Mouse (Mus musculus) thymus, adult 18-20 months (tissue): ENCODE data around the gene Dnah2.

Experiments used
- DNase-seq, 2 experiments: peaks; one replicate each; pipeline ENCODE4 v3.0.0; 2022; ENCODE audit warnings: mixed read lengths in 2 of 2

Dnah2 gene

DNA sequence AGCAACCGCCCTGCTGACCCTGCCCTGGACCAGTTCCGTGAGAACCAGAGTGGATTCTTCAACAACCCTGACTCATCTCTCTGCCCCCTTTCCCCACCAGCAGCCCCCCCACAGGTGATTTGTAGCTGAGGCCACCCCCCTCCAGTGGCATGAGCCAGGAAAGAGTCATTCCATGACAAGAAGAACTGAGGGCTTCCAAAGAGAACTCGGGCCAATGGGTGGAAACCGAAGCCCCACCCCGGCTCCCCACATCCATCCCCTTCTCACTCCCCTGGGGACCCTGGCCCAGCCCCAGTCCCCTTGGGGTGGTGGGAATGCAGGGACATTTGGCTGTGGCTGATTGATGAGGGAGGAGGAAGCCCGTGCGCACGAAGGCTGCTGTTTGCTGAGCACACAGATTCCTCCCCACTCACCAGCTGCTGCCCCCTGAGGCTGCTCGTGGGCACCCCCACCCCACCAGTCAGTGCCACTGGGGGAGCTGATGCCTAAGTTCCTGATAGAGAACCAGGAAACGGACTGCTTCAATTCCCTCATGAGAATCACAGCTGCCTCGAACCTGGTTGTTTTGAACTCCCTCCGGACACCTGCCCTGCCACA is at the start of gene Dnah2:
TSS of gene Dnah2 (minus strand) at position 51 of the 597 bp plus-strand sequence.
- no peak for DNase-seq

DNA sequence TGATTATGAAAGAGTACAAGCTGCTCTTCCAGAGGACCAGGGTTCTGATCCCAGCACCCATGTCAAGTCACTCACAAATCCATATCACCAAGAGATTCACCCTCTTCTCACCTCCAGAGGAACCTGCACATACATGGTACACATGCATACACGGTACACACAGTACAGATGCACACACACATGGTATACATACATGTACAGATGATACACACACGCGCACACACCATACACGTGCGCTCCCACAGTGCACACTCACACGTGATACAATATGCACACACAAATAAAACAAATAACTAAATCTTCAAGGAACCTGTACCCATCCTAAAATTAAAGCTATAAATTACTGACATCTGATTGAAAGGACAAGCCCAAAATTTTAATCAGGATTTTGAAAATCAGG is 45.9 kb upstream of the Dnah2 start:
- DNase-seq, result no peak

DNA sequence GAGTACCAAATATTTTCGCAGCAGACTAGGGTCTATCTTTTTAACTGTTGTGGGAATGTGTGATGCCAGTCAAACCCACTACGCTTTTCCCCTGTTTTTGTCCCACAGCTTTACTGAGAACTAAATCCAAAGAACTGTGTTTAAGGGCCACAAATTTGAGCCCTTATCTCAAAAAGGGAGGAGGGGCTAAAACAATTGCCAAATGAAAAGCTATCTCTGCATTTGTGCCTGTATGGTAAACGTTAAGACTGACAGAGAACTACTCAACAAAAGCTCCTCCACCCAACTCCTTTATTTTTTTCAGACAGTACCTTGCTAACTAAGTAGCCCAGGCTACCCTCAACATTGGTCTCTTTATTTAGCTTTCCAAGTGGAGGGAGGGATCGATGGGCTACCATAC is 43.9 kb upstream of the Dnah2 start:
- DNase-seq, result no peak

DNA sequence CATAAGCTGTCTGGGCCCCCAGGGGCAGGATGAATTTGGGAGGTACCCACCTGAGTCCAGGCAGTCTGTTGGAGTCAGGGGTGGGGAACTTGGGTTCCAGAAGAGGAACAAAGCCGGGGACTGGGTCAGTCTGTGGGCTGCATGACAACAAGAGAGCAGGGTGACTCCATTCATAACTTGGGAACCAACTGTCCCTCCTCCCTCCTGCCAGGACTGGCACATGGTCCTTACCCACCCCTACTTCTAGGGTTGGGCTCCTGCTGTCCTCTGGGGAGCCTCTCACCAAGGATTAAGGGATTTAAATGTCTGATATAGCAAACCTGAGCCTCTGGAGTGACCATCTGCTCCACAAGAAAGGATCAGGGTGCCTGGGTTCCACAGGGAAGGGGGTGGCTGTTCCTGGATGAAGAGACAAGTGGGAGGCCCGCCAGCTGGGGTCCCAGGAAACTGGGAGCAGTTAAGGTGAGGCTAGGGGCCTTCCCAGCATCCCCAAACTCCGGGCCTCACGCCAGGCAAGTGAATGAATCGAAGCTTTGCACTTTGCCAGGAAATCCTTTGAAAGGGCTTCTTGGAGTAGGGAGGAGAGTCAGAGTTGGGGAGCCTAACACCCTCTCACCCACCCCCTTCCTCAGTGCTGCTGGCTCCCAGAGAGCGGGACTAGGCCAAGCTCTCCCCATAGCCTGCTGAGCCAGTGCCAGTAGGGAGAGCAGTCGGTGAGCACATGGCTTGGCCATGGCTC is 43.2 kb upstream of the Dnah2 start:
- DNase-seq, result no peak

DNA sequence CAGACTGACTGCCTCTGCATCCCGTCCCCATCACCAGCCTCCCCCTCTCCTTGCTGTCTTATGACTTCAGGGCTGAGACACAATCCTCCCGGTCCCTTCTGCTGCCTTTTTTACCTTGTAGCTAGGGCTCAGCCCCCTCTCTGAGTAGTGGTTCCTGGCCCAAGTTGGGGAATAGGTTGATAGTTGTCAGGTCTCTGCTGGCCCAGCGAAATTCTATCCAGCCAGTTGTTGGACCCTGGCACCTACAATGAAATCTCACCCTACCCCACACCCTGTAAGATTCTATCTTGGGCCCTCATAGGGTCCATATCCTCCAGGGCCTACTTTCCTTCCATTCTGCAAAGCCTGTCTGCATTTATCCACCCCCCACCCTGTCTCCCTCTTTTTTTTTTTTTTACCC is 42.5 kb upstream of the Dnah2 start:
- DNase-seq, result no peak

DNA sequence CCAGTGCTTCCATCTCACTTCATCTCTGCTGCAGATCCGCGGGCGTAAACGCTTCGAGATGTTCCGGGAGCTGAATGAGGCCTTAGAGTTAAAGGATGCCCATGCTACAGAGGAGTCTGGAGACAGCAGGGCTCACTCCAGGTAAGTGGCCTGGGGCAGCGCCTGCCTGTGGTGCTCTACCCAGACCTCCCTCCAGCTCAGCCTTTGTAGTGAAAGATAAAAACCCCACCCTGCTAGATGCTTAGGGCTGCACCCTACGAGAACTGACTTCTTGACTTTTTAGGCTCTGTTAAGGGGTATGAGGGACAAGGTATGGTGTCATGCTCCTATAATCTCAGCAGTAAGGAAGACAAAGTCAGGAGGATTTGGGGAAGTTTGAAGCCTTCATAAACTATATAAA is 41.7 kb upstream of the Dnah2 start:
- DNase-seq, result no peak

DNA sequence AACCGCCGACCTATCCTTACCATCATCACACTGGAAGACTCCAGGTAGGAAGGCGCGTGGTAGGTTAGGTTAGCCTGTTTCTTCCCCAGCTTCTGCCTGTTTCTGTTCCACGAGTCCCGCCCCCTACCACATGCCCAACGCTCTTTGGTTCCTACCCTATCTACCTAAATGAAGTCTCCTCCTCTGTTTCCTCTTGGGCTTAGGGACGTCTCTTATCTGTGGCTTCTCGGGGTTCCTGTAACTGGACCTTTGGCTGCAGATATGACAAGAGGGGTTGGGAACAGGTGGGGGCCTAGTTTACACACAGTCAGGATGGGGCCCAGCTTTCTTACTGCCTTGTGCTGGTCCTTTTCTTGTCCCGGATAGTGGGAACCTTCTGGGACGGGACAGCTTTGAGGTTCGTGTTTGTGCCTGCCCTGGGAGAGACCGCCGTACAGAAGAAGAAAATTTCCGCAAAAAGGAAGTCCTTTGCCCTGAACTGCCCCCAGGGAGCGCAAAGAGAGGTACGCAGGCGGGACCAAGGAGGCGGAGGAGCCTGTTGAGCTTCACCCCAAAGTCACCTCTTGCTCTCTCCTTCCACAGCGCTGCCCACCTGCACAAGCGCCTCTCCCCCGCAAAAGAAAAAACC is 40.4 kb upstream of the Dnah2 start:
- no peak for DNase-seq

DNA sequence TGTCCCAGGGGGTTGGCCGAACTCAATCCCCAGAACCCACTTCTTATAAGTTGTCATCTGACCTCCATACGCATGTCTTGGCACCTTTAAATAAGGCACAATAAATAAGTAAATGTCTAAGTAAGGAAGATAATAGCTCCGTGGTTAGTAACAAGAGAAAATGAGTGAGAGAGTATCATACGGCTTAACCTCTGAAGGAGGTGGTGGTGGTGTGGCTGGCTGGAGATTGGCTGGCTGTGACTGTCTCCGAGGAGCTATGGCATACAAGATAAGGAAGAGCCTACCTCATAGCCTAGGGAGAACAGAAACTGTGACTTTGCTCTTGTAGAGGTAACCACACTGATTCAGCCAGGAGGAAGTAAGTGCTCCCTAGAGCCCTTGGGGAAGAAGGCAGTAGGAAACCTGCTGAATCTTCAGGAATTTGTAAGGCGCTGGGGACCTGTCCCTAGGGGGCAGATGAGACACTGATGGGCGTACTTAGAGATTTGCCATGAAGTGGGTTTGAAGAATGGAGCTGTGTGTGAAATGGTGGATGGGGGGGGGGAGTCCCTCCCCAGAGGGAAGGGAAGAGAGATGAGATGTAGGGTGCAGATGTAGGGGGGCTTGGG is 36.9 kb upstream of the Dnah2 start:
- no peak for DNase-seq

DNA sequence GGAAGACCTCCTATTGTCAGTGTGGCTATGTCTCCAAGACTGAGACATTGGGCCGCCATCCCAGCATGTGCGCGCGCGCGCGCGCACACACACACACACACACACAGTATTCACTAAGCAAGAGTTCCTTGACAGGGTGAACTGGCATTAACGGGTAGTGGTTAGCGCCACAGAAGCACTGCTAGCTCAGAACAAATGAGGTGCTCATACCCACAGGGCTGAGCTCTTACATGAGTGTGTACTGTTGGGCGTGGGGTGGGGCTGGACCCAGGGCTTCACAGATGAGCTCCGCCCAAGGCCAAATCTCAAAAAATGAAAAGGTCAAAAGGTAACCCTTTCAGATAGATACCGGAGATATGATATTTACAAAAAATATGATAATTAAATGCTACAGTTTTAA is 36.0 kb upstream of the Dnah2 start:
- no peak for DNase-seq

DNA sequence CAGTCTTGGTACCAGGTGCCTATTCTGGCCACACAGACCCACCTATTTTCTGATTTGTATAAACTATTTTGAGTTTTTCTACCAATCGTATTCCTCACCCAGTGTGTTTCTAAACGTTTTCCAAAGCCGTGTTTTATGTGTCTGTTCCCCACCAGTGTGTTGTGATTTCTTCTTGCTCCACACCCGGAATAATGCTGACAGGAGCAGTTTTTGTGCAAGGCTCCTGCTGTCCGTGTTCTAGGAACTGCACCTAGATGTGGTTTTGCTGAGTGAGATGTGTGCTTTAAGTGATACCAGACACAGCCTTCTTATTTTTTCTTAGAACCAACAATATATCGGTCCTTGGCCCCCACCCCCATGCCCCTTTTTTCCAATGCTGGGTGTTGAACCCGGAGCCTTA is 35.1 kb upstream of the Dnah2 start:
- no peak for DNase-seq

DNA sequence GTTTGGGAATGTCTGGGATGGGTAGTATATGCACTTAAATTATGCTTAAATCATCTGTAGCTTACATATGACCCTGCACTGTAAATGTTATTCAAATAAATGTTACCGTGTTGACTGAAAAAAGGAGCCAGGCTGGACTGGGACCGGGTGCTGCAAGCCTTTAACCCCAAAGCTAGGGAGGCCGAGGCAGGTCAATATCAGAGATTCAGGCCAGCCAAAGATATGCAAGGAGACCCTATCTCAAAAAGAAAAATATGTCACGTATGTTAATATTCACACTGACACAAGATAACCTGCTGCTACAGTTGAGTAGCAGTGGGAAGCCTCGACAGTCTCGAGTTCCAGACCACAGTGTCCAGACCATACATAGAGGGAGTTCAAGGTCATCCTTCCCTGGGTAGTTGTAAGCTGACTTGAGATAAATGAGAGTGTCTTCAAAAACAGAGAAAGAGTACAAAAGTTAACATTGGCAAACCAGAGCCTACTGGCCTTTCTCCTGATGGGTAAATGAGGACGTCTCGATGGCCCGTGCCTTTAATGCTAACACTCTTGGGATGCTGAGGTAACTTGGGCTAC is 33.4 kb upstream of the Dnah2 start:
- no peak for DNase-seq

DNA sequence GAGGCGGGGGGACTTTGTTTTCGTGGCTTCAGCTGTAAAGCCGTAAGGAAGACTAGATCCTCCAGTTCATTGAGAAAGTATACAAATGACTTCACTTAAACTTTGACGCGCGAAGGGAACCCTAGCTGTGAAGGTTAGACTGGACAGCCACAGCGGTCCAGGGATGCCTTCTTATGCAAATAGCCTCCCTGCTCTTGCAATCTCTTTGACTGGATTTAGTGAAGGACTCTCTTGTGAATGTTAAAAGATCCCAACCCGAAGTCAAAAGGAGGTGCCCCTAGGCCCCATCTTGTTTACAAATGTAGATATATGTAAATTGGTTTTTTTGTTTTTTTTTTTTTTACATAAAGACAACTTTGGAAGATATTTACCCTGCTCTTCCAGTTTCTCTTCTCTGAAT is 32.9 kb upstream of the Dnah2 start:
- no peak for DNase-seq

DNA sequence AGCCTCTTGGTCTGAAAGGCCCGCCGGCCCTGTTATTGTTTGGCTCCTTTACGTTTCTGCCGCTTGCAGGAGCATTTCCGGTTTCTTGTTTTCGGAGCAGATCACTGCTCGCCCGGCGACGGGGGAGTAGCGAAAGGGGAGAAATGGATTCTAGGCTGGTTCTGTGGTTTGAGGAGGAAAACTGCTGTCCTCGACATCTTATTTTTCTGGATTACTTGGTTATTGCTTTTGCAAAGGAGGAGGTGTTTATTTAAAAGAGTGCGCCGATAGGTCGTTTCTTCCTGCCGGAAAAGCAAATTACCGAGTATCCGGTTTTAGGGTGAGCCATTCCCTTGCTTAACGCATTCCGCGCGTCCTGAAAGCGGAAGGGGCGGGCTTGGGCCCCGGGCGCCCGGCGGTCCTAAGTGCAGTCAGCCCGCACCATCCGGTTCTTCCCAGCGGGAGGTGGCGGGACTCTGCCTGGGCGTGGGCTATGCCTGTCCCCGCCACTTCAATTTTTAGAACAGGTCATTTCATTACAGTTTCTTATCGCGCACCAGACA is 32.3 kb upstream of the Dnah2 start:
- DNase-seq, result peak; percentile 81 to 86

DNA sequence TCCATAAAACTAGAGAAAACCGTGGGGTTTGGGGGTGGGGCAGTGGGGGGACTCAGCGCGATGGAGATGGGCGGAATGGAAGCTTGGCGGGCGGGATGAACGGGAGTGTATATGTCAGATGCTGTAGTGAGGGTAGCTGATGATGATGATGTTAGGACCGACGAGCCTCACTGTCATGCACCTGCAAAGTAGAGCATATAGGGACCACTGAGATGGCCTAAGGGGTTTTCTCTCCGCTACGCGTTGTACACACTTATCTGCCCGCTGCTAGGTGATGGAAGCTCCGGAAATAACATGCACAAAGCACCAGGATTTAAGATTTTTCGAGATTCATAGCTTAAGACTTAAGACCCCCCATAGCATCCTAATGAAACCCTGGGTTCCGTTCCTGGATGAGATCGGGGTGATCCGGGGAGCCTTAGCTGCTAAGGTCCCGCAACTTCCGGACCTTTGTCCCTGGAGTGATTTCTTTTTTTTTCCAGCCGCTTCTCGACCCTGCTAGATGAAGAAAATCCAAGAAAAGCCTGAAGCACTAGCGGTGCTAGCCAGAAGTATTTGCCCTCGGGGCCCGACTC is 31.7 kb upstream of the Dnah2 start:
- DNase-seq, result no peak

DNA sequence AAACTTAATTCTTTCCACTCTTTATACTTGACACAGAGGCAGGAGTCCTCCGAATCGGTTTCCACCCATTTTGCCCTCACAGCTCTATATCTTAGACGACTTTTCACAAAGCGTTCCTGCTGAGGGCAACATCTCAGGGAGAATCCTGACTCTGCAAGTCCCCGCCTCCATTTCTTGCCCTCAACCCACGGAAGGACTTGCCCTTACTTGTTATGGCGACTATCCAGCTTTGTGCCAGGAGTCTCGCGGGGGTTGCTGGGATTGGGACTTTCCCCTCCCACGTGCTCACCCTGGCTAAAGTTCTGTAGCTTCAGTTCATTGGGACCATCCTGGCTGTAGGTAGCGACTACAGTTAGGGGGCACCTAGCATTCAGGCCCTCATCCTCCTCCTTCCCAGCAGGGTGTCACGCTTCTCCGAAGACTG is 31.2 kb upstream of the Dnah2 start, which contains the start of the genes Wrap53 and Trp53:
TSS of gene Wrap53 (minus strand) at position 165 of the 424 bp plus-strand sequence.
TSS of gene Trp53 (plus strand) at position 269 of the 424 bp plus-strand sequence.
- DNase-seq, result peak; percentile 86 to 92

DNA sequence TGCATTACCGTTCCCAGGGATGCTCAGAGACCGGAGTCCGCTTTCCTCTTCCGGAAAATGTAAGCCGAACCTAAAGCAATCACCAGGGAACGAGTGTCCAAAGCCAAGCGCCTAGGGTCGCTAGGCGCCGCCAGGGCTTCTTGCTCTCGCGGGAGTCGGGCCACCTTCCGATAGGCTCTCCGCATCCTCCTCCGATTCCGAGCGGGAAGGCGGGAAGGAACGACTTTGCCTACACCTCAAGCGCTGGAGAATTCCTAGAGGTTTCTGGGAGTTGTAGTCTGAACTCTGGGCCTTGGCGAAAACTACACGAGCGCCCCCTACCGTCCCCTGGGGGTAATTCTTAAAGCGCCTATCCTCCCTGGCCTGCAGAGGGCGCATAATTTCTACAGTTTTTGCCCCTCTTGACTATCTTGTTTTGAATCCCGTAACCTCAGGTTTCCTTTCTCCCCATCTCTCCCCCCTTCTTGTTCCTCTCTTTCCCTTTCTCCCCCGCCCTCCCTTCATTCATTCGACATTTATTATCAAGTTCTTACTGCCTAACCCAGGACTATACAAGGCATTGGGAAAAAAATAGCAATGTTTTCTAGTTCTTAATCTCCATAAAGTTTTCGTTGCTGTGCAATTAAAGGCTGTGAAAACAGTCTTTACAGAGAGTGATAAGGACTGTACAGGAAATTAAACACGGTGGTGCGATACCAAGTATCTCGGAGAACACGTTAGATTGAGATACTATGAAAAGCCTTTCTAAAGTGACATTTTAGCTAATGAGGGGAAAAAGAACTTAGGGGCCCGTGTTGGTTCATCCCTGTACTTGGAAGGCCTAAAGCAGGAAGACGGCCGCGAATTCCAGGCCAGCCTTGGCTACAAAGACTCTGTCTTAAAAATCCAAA is 30.5 kb upstream of the Dnah2 start:
- peak; percentile 86 to 92 for DNase-seq

DNA sequence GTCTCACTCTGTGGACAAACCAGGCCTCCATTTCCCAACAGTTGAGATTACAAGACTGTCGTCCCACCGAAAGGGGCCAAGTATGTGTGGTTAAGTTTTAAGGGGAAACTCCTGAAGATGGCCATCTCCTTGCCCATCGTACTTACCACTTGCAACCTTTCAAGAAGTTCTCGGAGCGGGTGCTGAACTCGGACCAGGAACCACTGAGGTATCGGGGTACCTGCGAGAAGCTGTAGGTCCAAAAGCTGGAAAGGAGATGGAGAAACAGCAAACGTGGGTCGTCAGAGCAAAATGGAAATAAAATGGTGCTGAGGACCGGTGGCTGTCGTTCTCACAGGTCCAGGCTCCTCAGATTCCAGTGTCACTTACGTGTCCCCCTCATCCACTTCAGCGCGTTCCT is 29.4 kb upstream of the Dnah2 start:
- no peak for DNase-seq

DNA sequence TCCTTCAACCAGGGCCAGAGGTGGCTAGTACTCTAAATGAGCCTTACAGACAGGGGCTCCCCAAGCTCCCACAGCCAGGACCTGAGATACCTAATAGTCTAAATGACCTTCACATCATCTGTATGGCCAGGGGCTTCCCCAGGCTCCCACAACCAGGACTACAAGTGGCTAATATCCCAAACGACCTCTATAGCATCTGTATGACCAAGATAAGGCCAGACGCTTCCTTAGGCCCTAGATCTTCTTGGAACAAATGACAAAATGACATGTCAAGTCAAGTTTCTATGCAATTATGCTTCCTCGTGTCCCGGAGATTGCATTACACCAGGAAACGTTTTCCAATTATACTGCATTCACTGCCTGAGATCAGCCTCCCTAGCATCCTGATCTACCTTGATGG is 27.4 kb upstream of the Dnah2 start:
- no peak for DNase-seq

DNA sequence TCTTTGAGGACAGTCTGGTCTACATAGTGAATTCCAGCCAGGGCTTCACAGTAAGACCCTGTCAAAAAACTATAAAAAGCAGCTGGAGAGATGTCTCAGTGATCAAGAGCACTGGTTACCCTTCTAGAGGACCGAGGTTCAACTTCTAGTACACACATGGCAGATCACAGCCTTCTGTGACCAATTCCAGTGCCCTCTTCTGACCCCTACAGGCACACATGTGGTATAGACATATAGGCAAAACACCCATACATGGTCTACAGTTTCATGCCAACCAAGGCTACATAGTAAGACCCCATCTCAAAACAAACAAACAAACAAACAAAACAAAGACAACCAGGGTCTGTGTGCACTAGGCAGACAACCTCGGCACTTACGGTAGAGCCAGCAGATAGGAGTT is 26.3 kb upstream of the Dnah2 start:
- no peak for DNase-seq

DNA sequence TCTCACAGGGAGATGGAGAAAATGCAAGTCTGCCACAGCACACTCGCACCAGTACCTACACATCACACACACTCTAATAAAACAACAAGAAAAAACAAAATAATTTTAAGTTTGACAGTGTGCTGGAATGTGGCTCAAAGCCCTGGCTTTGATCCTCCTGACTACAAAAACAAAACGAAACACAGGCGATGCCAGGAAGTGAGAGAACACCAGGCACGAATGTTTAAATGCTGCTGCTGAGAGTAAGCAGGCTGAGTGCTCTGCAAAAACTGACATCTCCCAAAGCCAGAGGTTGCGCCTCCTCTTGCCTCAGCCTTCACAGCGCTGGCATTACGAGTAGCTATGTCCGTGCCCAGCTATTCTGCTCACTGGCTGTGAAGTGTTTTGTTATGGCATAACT is 16.2 kb upstream of the Dnah2 start:
- no peak for DNase-seq

DNA sequence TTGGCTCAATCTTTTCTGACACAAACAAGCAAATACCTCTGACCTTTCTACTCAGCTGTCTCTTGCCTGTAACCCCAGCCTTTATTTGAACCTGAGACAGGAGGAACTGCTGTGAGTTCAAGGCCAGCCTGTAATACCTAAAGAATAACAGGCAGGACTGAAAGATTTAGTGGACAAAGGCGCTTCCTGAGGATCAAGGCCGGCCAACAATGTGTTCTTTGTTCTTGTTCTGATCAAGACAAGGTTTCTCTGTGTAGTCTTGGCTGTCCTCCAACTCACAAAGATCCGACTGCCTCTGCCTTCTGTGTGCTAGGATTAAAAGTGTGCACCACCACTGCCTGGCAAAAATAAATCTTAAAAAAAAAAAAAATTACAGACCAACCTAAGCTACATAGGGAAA is 15.5 kb upstream of the Dnah2 start:
- DNase-seq, result no peak

DNA sequence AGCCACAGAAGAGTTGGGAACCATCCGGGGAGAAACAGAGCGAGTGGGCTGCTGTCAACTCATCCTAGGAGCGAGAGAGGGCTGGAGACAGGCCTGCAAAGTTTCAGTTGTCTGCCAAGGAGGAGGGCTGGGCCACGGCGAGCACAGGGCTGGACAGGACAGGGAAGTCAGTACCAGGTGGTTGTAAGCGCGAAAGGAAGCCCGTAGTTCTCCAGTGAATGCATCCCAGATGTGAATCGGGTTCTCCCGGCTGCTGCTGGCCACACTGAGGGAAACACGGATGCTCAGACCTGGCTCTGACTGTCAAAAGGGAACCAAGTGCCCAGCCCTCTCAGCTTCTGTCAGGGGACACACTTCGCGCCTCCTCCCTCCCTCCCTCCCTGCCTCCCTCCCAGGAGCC is 14.5 kb upstream of the Dnah2 start:
- no peak for DNase-seq
